Mouse (Mus musculus) midbrain, embryonic 14.5 days (tissue): ENCODE measurements at regions not wholly inside any gene's neighbourhood (a gene's known extent, or its start where the extent isn't known, plus 50 kb on each side); places are given as distances from the start of the nearest gene placed in this dataset.

Source experiments
- ATAC-seq: fragments of 200-750 bp; cut with Nextera tagmentation; 2 replicates; pipeline ENCODE4 v1.8.0; 2017; ENCODE audit warnings: moderate number of reproducible peaks, moderate library complexity; ENCODE audit not compliant: low FRiP score, low TSS enrichment
- DNase-seq: peaks from one replicate; pipeline ENCODE4 v3.0.0-alpha.2; 2015
- H3K27ac ChIP-seq: fragments of 300-500 bp; sonication (generic); replicated peaks from 2 replicates; pipeline ENCODE4 v1.5.1; 2014; ENCODE audit warnings: mild to moderate bottlenecking, low read depth, low read length, moderate library complexity
- H3K27me3 ChIP-seq: fragments of 300-500 bp; sonication (generic); 2 replicates; pipeline ENCODE4 v1.6.1; 2014; ENCODE audit warnings: low read length, control low read depth, mixed read lengths; ENCODE audit not compliant: control insufficient read depth, insufficient read depth
- H3K36me3 ChIP-seq: fragments of 300-500 bp; sonication (generic); 2 replicates; pipeline ENCODE4 v1.6.1; 2014; ENCODE audit warnings: low read length, control low read depth; ENCODE audit not compliant: control insufficient read depth, insufficient read depth
- H3K4me1 ChIP-seq: fragments of 300-500 bp; sonication (generic); 2 replicates; pipeline ENCODE4 v1.6.1; 2014; ENCODE audit warnings: mild to moderate bottlenecking, antibody characterized with exemption, low read length, control low read depth; ENCODE audit not compliant: control insufficient read depth, insufficient read depth
- H3K4me2 ChIP-seq: fragments of 300-500 bp; sonication (generic); 2 replicates; pipeline ENCODE4 v1.6.1; 2014; ENCODE audit warnings: mild to moderate bottlenecking, low read length, moderate library complexity
- H3K4me3 ChIP-seq: fragments of 300-500 bp; sonication (generic); replicated peaks from 2 replicates; pipeline ENCODE4 v1.5.1; 2014; ENCODE audit warnings: low read depth, low read length
- H3K9ac ChIP-seq: fragments of 300-500 bp; sonication (generic); replicated peaks from 2 replicates; pipeline ENCODE4 v1.6.1; 2014; ENCODE audit warnings: mild to moderate bottlenecking, low read length, moderate library complexity
- H3K9me3 ChIP-seq: fragments of 300-500 bp; sonication (generic); 2 replicates; pipeline ENCODE4 v1.6.1; 2016; ENCODE audit warnings: low read length, control low read depth, mixed read lengths; ENCODE audit not compliant: control insufficient read depth
- WGBS: fragments of 180-500 bp; shearing (Covaris S2); extraction: QIAGEN DNeasy Blood & Tissue Kit; methylation state at CpG from one replicate; pipeline ENCODE4 v1.1.7; 2014; 5-methylcytosine and 5-hydroxymethylcytosine counted together

DNA sequence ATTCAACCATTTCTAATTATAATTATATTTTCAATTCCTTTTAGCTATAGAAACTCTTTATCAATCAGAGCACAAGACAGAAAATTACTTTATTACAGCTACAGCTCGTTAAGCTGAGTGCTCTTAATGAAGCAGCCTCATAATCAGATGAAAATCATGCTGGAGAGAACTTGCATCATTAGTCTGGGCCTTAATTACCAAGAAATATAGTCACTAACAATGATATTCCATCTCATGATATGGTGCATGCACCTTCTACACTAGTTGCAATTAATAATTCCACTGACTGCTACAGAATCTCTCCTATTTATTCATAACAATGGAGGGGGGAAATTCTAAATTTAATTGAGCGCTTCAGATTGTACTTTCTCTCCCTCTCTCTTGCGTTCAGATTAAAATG, 393.5 kb upstream of the Spred2 start:
- Histone ChIP-seq H3K9me3 (no peaks in the 10 kb centered on the region), H3K4me2 (peak overlapping the region; percentile 35; the same call in 1 of the 2 replicates), H3K4me3 (no peak overlapping the region), H3K9ac (no peak overlapping the region), H3K4me1 (peaks cover 14% of the 10 kb centered on the region), H3K27ac (no peak overlapping the region), H3K27me3 (no peaks in the 10 kb centered on the region), H3K36me3 (no peaks in the 10 kb centered on the region)
- ATAC-seq (no peak), DNase-seq (no peak)
- 57% methylated on average over 3 of the region's 3 CpGs for WGBS

DNA sequence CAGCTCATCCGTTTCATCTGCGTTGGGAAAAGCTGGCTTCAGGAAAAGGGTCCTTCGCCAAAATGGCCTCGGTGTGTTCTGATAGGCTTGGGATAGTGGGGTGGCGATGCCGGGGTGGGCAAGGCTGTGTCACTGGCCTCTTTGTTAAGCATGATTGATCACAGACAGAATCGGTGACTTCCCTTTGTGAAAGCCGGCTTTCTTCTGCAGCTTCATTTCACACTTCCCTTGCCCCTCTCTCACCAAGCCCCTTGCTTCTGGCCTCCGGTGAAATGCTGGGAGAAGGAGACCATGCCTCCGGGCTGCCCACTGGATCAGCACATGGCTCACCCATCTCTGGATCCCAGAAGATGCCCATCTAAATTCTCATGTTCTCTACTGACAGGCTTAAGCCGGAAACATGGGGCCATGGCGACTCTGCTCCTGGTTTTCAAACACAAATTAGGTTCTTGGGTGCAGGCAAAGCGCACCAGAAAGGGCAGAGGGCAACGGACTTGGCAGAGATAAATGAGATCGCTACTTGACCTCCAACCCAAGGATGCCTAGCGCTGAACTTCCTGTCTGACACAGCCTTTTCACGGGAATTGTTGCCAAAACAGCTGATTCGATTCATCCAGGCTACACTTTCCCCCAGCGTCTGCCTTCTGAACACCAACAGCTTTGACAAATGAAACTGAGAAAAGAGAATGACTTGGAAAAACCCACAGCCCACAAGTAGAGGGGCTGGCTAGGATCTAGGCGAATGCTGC, 392.7 kb upstream of the Spred2 start:
- H3K9ac ChIP-seq, result no peak overlapping the region; the same call in 1 of the 2 replicates
- H3K9me3 ChIP-seq, result no peaks in the 10 kb centered on the region
- peak overlapping the region; percentile 35 for H3K4me2 ChIP-seq
- ATAC-seq, result no peak
- H3K27ac ChIP-seq, result 0 out of 2 replicates have a peak overlapping the region, but pooled peaks have one; percentile 6
- H3K4me3 ChIP-seq, result no peak overlapping the region
- H3K36me3 ChIP-seq, result no peaks in the 10 kb centered on the region
- WGBS, result 8% methylated on average over 20 of the region's 20 CpGs
- peak; percentile 47 for DNase-seq
- peaks cover 14% of the 10 kb centered on the region for H3K4me1 ChIP-seq
- no peaks in the 10 kb centered on the region for H3K27me3 ChIP-seq

DNA sequence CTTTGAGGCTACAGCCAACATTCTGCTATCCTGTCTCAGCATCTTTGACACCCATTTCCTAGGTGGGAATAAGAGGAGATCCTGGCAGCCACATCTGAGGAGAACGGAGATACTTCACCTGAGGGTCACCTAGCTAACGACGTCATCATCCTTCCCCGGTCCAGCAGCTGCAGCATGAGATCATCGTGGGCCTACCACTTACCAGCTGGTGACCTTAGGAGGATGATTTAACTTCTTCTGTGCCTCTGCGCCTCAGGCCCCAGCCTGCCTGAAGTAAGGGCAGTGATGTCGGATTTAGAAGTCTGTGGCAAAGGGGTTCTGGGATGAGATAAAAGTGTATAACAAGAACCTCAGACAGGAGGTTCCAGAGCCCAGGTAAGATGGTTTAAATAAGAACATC, 391.3 kb upstream of the Spred2 start:
- Histone ChIP-seq H3K27me3 (no peaks in the 10 kb centered on the region), H3K9ac (no peak overlapping the region), H3K4me1 (peaks cover 14% of the 10 kb centered on the region), H3K4me2 (no peak overlapping the region), H3K27ac (no peak overlapping the region), H3K9me3 (no peaks in the 10 kb centered on the region), H3K36me3 (no peaks in the 10 kb centered on the region), H3K4me3 (no peak overlapping the region)
- DNase-seq, result no peak
- ATAC-seq, result no peak
- WGBS, result 90% methylated on average over 7 of the region's 7 CpGs

DNA sequence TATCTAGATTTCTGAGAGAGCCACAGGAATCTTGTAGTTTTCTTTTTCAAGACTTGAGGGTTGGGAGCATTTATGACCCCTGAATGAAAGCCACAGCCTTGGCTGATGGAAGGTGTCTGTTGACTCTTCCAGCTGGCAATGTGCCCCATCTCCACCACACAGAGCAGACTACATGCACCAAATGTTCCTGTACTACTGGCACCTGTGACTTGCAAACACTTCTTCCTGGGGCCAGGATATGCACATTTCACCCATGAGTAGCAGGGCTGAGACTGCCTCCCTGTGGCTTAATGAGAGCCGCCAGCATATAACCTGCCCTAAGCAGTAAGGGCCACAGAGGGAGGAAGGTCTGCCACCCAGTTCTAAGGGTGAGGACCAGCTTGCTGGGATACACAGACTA, 390.5 kb upstream of the Spred2 start:
- no peaks in the 10 kb centered on the region for H3K9me3 ChIP-seq
- no peak overlapping the region for H3K27ac ChIP-seq
- H3K36me3 ChIP-seq, result no peaks in the 10 kb centered on the region
- H3K4me3 ChIP-seq, result no peak overlapping the region
- H3K4me1 ChIP-seq, result peaks cover 14% of the 10 kb centered on the region
- no peak overlapping the region for H3K4me2 ChIP-seq
- no peaks in the 10 kb centered on the region for H3K27me3 ChIP-seq
- ATAC-seq, result no peak
- WGBS, result 91% methylated on average over 1 of the region's 1 CpGs
- H3K9ac ChIP-seq, result no peak overlapping the region
- DNase-seq, result no peak

DNA sequence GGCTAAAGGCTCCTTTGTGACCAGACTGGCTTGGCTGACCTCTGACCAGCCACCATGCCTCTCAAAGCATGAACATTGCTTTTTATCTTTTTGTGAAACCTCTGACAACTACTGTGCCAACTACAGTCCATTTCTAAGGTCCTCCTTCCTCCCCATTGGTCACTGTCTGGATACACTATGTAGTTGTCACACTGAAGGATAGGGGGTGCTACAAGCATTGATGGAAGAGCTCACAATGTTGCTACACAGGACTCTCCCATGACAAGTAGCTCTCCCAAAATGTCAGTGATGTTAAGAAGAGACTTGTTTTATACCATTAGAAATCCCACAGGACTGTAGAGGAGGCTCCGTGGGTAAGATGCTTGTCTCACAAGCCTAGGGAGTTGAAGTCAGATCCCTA, 389.0 kb upstream of the Spred2 start:
- no peak for DNase-seq
- Histone ChIP-seq H3K4me3 (no peak overlapping the region), H3K9me3 (no peaks in the 10 kb centered on the region), H3K9ac (no peak overlapping the region), H3K27me3 (no peaks in the 10 kb centered on the region), H3K36me3 (no peaks in the 10 kb centered on the region), H3K4me1 (peaks cover 9% of the 10 kb centered on the region), H3K27ac (no peak overlapping the region), H3K4me2 (no peak overlapping the region)
- no peak for ATAC-seq
- 85% methylated on average over 1 of the region's 1 CpGs for WGBS

DNA sequence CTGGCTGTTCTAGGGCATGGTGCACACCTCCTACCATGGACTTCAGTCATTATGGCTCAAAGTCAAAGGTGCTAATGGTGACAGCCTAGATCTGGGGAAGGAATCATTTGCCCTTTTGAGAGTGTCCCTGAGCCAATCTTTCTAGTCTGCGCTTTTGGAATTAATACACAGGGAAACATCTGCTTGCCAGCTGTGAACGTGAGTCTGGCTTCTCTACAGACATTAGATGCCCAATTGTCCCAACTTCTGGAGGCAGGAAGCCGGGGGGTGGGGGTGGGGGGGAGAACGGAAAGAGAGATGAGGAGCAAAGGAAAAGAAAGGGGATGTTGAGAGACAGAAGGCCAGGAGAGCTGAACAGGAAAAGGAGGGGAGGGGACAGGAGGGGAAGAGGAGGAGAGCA, 377.9 kb upstream of the Spred2 start:
- no peak overlapping the region for H3K4me3 ChIP-seq
- ATAC-seq (no peak), DNase-seq (no peak)
- WGBS, result 81% methylated on average over 4 of the region's 4 CpGs
- H3K9ac ChIP-seq, result no peak overlapping the region
- no peaks in the 10 kb centered on the region for H3K9me3 ChIP-seq
- H3K36me3 ChIP-seq, result no peaks in the 10 kb centered on the region
- no peak overlapping the region for H3K4me2 ChIP-seq
- H3K27ac ChIP-seq, result no peak overlapping the region
- H3K27me3 ChIP-seq, result no peaks in the 10 kb centered on the region
- H3K4me1 ChIP-seq, result no peaks in the 10 kb centered on the region

DNA sequence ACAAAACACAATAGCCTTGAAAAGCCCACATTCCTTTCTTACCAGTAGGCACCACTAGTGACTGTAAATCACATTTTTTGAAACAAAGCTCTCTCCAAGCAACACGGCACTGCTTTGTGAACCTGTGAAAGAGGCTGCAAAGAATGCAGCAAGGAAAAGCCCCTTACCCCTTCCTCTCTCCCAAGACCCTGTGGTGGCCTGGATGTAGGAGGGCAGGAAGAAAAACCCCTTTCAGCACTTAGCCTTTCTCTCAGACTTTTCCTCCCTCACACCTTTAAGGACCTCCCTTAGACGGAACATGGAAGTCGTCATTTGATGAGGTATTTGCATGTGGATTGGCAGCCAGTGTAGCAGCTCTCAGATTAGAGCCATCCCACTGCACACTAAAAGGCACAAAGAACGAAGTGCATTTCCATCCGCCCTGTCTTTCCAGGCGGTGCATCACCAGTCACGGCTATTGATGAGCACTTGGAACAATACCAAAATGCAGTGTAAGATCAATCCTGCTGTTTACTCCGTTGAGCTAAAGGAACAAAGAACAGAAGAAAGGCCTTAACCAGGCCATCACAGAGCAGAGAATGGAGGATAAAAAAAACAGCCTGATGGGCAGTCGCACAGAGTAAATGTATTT, 369.7 kb upstream of the Spred2 start:
- peak overlapping the region; percentile 27; the same call in 1 of the 2 replicates for H3K9ac ChIP-seq
- DNase-seq, result peak; percentile 74
- H3K4me2 ChIP-seq, result peak overlapping the region; percentile 23; the same call in 1 of the 2 replicates
- H3K4me3 ChIP-seq, result no peak overlapping the region
- H3K4me1 ChIP-seq, result peaks cover 13% of the 10 kb centered on the region
- H3K27ac ChIP-seq, result peak overlapping the region; percentile 66; the same call in 1 of the 2 replicates
- 5% methylated on average over 9 of the region's 9 CpGs for WGBS
- no peaks in the 10 kb centered on the region for H3K36me3 ChIP-seq
- peak; percentile 72; the same call in 1 of the 2 replicates for ATAC-seq
- H3K9me3 ChIP-seq, result no peaks in the 10 kb centered on the region
- no peaks in the 10 kb centered on the region for H3K27me3 ChIP-seq

DNA sequence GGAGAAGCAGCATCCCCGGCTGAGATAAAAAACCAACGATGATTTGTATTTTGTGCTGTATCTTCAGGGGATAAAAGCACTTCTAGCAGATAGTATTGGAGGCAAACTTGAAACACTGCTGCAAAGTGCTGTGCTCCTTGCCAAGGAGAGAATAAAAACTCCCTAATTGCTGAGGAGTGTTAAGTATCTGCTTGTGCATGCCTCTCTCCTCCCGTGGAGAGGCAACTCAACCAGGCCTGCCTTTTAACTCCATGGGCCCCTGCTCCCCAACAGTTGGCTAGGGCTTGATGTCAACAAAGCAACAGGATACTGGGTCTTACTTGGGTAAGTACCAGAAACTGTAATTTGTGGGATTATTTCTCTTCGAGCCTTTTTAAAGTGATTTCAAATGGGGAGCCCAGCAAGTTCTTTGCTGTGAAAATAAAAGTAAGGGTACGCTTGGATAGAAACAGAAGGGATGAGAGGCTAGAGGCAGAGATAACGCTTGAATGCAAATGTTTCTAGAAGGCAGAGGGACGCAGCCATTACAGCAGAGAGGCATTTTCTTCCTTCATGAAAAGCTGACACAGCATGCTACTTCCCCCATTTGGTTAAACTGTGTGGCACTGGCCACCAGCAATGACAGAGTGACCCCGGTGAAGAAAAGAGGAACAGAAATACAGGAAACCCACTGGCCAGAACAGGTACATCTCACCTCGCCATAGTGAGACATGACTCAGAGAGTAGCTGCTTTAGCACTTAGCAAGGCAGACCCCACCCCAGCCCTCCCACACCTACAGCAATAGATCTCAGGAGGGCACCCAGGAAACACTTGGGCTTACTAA, 369.0 kb upstream of the Spred2 start:
- no peak overlapping the region for H3K4me3 ChIP-seq
- no peak; the same call in 1 of the 2 replicates for ATAC-seq
- H3K36me3 ChIP-seq, result no peaks in the 10 kb centered on the region
- peaks cover 13% of the 10 kb centered on the region for H3K4me1 ChIP-seq
- DNase-seq, result peak; percentile 42
- H3K9ac ChIP-seq, result peak overlapping the region; percentile 27; the same call in 1 of the 2 replicates
- H3K9me3 ChIP-seq, result no peaks in the 10 kb centered on the region
- H3K27me3 ChIP-seq, result no peaks in the 10 kb centered on the region
- H3K4me2 ChIP-seq, result peak overlapping the region; percentile 23
- peak overlapping the region; percentile 66 for H3K27ac ChIP-seq
- WGBS, result 28% methylated on average over 9 of the region's 9 CpGs
